Mouse (Mus musculus): ENCODE measurements around the gene Gm28308. TPM values are rescaled to one million over a fixed set of nuclear protein-coding genes. Genes with fewer than 3 reads are reported as not detected.

Gm28308 gene
- polyA plus RNA-seq, 1 experiment, result not detected

- no peak overlapping the region for H3K4me3 ChIP-seq (ENCODE audit: insufficient read depth, low read length)
Observed at GRCm38 (mm10) chr6:52180726-52181125, 32.4 kb downstream of the Gm28308 start.

DNA sequence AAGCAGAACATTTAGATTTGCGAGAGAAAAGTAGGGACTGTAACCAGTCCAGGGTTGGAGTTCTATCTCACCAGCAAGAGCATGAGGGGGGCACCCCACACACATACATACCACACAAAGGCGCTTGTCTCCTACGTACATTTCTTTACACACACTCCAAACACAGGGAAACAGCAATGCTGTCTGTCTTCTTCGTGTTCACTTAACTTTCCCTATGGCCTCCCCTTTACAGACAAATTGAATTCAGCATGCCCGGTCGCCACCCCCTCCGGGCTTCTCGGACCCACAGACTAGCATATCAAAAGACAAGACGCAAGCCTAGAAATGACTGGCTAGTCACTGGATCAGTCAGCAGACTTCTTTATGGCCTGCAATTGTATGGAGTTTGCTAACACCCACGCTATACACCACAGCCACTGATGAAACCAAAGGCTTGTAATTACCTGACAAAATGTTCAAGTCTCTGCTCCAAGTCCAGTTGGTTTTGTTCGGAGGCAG is 32.9 kb downstream of the Gm28308 start:
- H3K27ac ChIP-seq (ENCODE audit: insufficient read depth, low read length), result no peak overlapping the region
- no peaks in the 10 kb centered on the region for H3K4me1 ChIP-seq (ENCODE audit: control insufficient read depth, insufficient read depth, low read length)
- TF ChIP-seq CTCF (IDR thresholded peaks at IDR 0.05; ENCODE audit: extremely low read depth, insufficient read depth, low read length) (no peak), POLR2A (IDR thresholded peaks at IDR 0.05; ENCODE audit: extremely low read depth, insufficient read depth, low read length) (no peak)
- H3K4me3 ChIP-seq (ENCODE audit: insufficient read depth, low read length), result no peak overlapping the region

More at GRCm38 (mm10) chr6:52180726-52181125, 32.4 kb downstream of the Gm28308 start:
- Histone ChIP-seq H3K4me1 (ENCODE audit: control insufficient read depth, insufficient read depth, low read length) (no peaks in the 10 kb centered on the region), H3K27ac (ENCODE audit: insufficient read depth, low read length) (no peak overlapping the region)
- no peak for TF ChIP-seq CTCF (IDR thresholded peaks at IDR 0.05; ENCODE audit: extremely low read depth, insufficient read depth, low read length)
- TF ChIP-seq POLR2A (IDR thresholded peaks at IDR 0.05; ENCODE audit: extremely low read depth, insufficient read depth, low read length), result no peak

DNA sequence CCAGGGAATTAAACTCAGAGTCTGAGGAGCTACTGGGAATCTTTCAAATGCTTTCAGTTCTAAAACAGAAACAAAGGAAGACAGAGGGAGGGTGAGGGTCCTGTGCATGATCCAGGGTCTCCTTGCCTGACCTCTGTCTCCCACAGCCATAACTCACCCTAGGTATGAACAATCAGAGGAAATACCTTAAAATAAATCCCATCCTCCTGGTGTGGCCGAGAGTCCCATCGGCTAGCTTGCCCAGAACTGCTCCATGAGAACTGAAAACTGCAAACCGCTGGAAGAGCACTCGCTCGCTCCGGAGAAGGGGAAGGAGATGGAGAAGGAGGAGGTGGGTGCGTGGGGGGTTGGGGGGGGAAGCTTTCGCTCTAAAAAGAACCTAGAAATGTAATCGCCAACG is 33.4 kb downstream of the Gm28308 start:
- TF ChIP-seq POLR2A (IDR thresholded peaks at IDR 0.05; ENCODE audit: extremely low read depth, insufficient read depth, low read length) (no peak), CTCF (IDR thresholded peaks at IDR 0.05; ENCODE audit: extremely low read depth, insufficient read depth, low read length) (no peak)
- no peak overlapping the region for H3K27ac ChIP-seq (ENCODE audit: insufficient read depth, low read length)
- no peaks in the 10 kb centered on the region for H3K4me1 ChIP-seq (ENCODE audit: control insufficient read depth, insufficient read depth, low read length)
- no peak overlapping the region for H3K4me3 ChIP-seq (ENCODE audit: insufficient read depth, low read length)

- no peaks in the 10 kb centered on the region for H3K4me1 ChIP-seq (ENCODE audit: control insufficient read depth, insufficient read depth, low read length)
- TF ChIP-seq CTCF (IDR thresholded peaks at IDR 0.05; ENCODE audit: extremely low read depth, insufficient read depth, low read length), result no peak
- TF ChIP-seq POLR2A (IDR thresholded peaks at IDR 0.05; ENCODE audit: extremely low read depth, insufficient read depth, low read length), result no peak
- H3K4me3 ChIP-seq (ENCODE audit: insufficient read depth, low read length), result no peak overlapping the region
- no peak overlapping the region for H3K27ac ChIP-seq (ENCODE audit: insufficient read depth, low read length)
Observed at GRCm38 (mm10) chr6:52178918-52179665, 34.0 kb downstream of the Gm28308 start.

DNA sequence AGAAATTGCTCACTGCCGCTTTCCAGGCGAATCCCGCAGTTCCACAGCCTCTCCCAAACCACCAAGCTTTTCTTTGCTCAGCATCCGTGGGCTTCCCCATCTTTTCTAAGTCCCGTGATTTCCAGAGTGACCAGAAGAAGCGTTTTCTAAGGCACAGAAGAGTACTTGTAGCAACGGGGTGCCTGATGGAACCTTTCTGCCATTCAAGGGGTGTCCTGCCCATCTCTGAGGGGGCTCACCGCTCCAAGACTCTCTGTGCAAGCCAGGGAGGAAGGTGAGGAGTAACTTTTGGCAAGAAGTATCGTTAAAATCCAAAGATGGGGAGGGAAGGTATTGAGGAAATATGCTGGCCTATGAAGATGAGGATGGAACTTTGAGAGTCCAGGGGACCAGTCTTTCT is 35.3 kb downstream of the Gm28308 start:
- Histone ChIP-seq H3K27ac (ENCODE audit: insufficient read depth, low read length) (no peak overlapping the region), H3K4me3 (ENCODE audit: insufficient read depth, low read length) (no peak overlapping the region), H3K4me1 (ENCODE audit: control insufficient read depth, insufficient read depth, low read length) (no peaks in the 10 kb centered on the region)
- TF ChIP-seq POLR2A (IDR thresholded peaks at IDR 0.05; ENCODE audit: extremely low read depth, insufficient read depth, low read length) (no peak), CTCF (IDR thresholded peaks at IDR 0.05; ENCODE audit: extremely low read depth, insufficient read depth, low read length) (no peak)

DNA sequence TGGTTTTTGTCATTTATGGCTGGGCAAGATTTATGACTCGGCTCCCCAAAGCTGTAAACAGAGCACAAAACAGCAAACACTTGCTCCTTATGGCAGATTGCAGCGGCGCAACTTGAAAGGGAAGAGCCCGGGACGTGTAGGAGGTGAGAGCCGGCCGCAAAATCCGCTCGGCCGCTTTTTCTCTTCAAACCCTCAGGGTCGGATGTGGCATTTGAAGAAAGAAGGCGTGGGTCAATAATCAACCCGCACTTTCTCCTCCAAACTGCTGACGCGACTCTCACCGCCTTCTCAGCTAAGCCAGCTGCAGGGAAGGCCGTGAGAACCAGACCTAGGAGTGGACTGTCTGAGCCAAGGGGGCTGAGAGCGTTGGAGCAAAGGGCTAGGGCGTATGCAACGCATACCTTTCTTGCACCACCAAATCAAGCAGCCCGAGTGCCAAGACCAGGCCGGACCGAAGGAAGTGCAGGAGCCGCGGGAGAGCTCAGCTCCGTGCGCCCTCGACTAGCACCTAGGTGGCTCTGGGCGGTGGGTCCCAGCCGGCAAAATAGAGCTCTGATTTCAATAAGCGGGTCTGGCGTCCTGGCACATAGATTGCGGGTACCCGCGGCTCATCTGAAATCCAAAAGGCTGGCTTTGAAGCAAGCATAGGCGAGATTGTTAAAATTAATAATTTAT is 35.9 kb downstream of the Gm28308 start, which contains the start of gene 5730596B20Rik:
Gene 5730596B20Rik (plus strand): TSS at position 438 of the 675 bp plus-strand sequence.
- TF ChIP-seq POLR2A (IDR thresholded peaks at IDR 0.05; ENCODE audit: extremely low read depth, insufficient read depth, low read length) (no peak), CTCF (IDR thresholded peaks at IDR 0.05; ENCODE audit: extremely low read depth, insufficient read depth, low read length) (no peak)
- H3K4me1 ChIP-seq (ENCODE audit: control insufficient read depth, insufficient read depth, low read length), result no peaks in the 10 kb centered on the region
- H3K27ac ChIP-seq (ENCODE audit: insufficient read depth, low read length), result no peak within 1 kb of the TSS
- H3K4me3 ChIP-seq (ENCODE audit: insufficient read depth, low read length), result no peak within 1 kb of the TSS

- TF ChIP-seq CTCF (IDR thresholded peaks at IDR 0.05; ENCODE audit: extremely low read depth, insufficient read depth, low read length) (no peak), POLR2A (IDR thresholded peaks at IDR 0.05; ENCODE audit: extremely low read depth, insufficient read depth, low read length) (no peak)
- Histone ChIP-seq H3K4me3 (ENCODE audit: insufficient read depth, low read length) (no peak overlapping the region), H3K4me1 (ENCODE audit: control insufficient read depth, insufficient read depth, low read length) (no peaks in the 10 kb centered on the region), H3K27ac (ENCODE audit: insufficient read depth, low read length) (no peak overlapping the region)
Observed at GRCm38 (mm10) chr6:52176391-52176790, 36.7 kb downstream of the Gm28308 start.

DNA sequence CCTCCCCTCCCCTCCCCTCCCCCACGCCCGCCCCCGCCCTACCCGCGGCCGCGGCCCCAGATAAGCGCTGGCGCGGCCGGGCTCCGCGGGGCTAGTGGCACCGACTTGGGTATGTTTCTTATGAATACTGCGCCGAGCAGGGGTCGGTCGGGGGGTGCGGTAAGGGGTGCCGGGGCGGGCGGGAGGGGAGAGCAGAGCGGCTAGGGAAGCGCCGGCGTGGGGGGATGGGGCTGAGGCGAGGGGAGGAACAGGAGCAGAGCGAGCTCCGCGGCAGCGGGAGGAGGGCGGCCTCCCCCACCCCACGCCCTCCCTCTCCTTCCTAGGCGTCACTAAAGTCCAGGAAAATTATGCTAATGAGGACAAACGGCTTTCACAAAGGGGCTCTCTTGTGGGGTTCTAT is 37.3 kb downstream of the Gm28308 start:
- no peak overlapping the region for H3K4me3 ChIP-seq (ENCODE audit: insufficient read depth, low read length)

DNA sequence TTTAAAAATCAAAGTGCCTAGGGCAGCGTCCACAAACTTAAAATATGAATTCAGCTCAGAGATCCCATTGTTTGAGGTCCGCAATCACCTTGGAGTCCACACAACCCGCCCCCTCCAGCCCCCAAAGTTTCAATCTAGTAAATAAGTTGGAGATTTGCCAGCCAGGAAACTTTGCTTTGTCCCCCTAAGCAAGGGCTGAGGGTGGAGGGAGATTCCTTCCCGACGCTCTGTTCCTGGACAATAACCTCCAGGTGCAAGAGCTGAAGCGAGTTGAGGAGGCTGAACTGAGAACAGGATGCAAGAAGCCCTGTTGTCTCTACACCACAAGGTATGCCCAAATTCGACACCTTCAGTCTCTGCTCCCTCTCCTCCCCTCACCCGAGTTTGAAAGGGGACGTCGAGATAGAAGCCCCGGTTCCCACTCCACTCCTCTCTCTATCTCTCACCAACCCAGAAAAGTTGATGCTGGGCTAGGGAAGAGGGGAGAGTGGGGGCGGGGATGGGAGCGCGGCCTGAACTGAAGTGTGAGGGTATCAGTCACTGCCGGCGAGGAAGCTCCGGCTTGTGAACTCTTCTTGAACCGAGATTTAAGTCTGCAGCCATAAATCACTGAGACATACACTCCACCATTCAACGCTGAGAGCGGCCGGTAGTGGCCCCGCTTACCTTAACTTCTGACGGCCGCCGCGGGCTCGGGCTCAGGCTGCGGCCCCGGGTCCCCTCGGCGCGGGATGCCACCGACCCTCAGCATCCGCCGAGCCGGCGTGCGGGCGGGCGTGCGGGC is 38.0 kb downstream of the Gm28308 start:
- TF ChIP-seq POLR2A (IDR thresholded peaks at IDR 0.05; ENCODE audit: extremely low read depth, insufficient read depth, low read length), result no peak
- Histone ChIP-seq H3K4me1 (ENCODE audit: control insufficient read depth, insufficient read depth, low read length) (no peaks in the 10 kb centered on the region), H3K27ac (ENCODE audit: insufficient read depth, low read length) (no peak overlapping the region), H3K4me3 (ENCODE audit: insufficient read depth, low read length) (no peak overlapping the region)

More for the DNA sequence above, 37.3 kb downstream of the Gm28308 start:
- H3K4me1 ChIP-seq (ENCODE audit: control insufficient read depth, insufficient read depth, low read length), result no peaks in the 10 kb centered on the region
- no peak overlapping the region for H3K27ac ChIP-seq (ENCODE audit: insufficient read depth, low read length)
- TF ChIP-seq CTCF (IDR thresholded peaks at IDR 0.05; ENCODE audit: extremely low read depth, insufficient read depth, low read length), result no peak
- no peak for TF ChIP-seq POLR2A (IDR thresholded peaks at IDR 0.05; ENCODE audit: extremely low read depth, insufficient read depth, low read length)
